Comparison of ENCODE assay signal across 13 mouse cellular contexts in genomic region chr13:40899994-40900970, GRCm38 (mm10). TPM values are rescaled to one million over a fixed set of nuclear protein-coding genes. Genes with fewer than 3 reads are reported as not detected.
DNase-seq lines count a peak whose midpoint lies in the region; ATAC-seq and TF ChIP-seq lines count a peak whose summit lies in the region.
"Had no signal": no experiment of that assay in that cellular context is flagged by ENCODE, and none has a peak within 500 bp of the region (broad histone marks: within the 10 kb centered on the region; RNA-seq: fewer than 3 reads in every experiment).

No protein-coding gene starts in this region.

- WGBS in heart, embryonic 15.5 days = 67% methylated on average over 15 of the region's 15 CpGs
- 69% methylated on average over 15 of the region's 15 CpGs for WGBS in stomach, embryonic 15.5 days
- 70% methylated on average over 15 of the region's 15 CpGs for WGBS in stomach, postnatal 0 days
- 64% methylated on average over 15 of the region's 15 CpGs for WGBS in heart, embryonic 12.5 days

- H3K9me3 ChIP-seq in heart, embryonic 15.5 days (replicated peaks) = no peaks in the 10 kb centered on the region
- no peaks in the 10 kb centered on the region for H3K9me3 ChIP-seq in stomach, embryonic 15.5 days
- H3K9me3 ChIP-seq in stomach, postnatal 0 days (ENCODE audit: control insufficient read depth, low read length) = no peaks in the 10 kb centered on the region
- no peaks in the 10 kb centered on the region for H3K9me3 ChIP-seq in heart, embryonic 12.5 days (replicated peaks)
- H3K9me3 ChIP-seq: forebrain, embryonic 12.5 days; limb, embryonic 12.5 days; lung, embryonic 15.5 days had no signal

- H3K27ac ChIP-seq in heart, embryonic 15.5 days = no peak overlapping the region
- peak overlapping the region; percentile 10; the same call in 1 of the 2 replicates for H3K27ac ChIP-seq in stomach, embryonic 15.5 days
- no peak overlapping the region; the same call in 1 of the 2 replicates for H3K27ac ChIP-seq in stomach, postnatal 0 days (replicated peaks)
- no peak overlapping the region for H3K27ac ChIP-seq in heart, embryonic 12.5 days (ENCODE audit: poor library complexity, severe bottlenecking)
- H3K27ac ChIP-seq: forebrain, embryonic 12.5 days; limb, embryonic 12.5 days; lung, embryonic 15.5 days had no signal

- H3K36me3 ChIP-seq in heart, embryonic 15.5 days = no peaks in the 10 kb centered on the region
- H3K36me3 ChIP-seq in stomach, embryonic 15.5 days = no peaks in the 10 kb centered on the region
- H3K36me3 ChIP-seq in stomach, postnatal 0 days (ENCODE audit: control insufficient read depth, insufficient read depth, low read length) = no peaks in the 10 kb centered on the region
- H3K36me3 ChIP-seq in heart, embryonic 12.5 days = no peaks in the 10 kb centered on the region
- H3K36me3 ChIP-seq: forebrain, embryonic 12.5 days; limb, embryonic 12.5 days; lung, embryonic 15.5 days had no signal

- H3K4me3 ChIP-seq in heart, embryonic 15.5 days = no peak overlapping the region
- H3K4me3 ChIP-seq in stomach, embryonic 15.5 days (replicated peaks) = no peak overlapping the region
- no peak overlapping the region for H3K4me3 ChIP-seq in stomach, postnatal 0 days (ENCODE audit: low read depth, low read length)
- no peak overlapping the region for H3K4me3 ChIP-seq in heart, embryonic 12.5 days
- H3K4me3 ChIP-seq: forebrain, embryonic 12.5 days; limb, embryonic 12.5 days; lung, embryonic 15.5 days had no signal

- no peak for TF ChIP-seq CTCF in stomach, postnatal 0 days (IDR thresholded peaks at IDR 0.05; ENCODE audit: low read depth)

- no peak overlapping the region for H3K4me2 ChIP-seq in heart, embryonic 15.5 days
- no peak overlapping the region for H3K4me2 ChIP-seq in stomach, embryonic 15.5 days
- H3K4me2 ChIP-seq in stomach, postnatal 0 days (replicated peaks; ENCODE audit: low read depth) = no peak overlapping the region
- H3K4me2 ChIP-seq in heart, embryonic 12.5 days = no peak overlapping the region
- H3K4me2 ChIP-seq: forebrain, embryonic 12.5 days; limb, embryonic 12.5 days; lung, embryonic 15.5 days had no signal

- H3K9ac ChIP-seq in heart, embryonic 15.5 days = no peak overlapping the region
- H3K9ac ChIP-seq in stomach, embryonic 15.5 days = no peak overlapping the region
- no peak overlapping the region for H3K9ac ChIP-seq in stomach, postnatal 0 days (ENCODE audit: low read length)
- no peak overlapping the region for H3K9ac ChIP-seq in heart, embryonic 12.5 days
- H3K9ac ChIP-seq: forebrain, embryonic 12.5 days; limb, embryonic 12.5 days; lung, embryonic 15.5 days had no signal

- ATAC-seq in heart, embryonic 15.5 days (replicated peaks; ENCODE audit: insufficient number of reproducible peaks, insufficient read depth, low FRiP score, low read depth) = 0 out of 2 replicates have a peak, but pooled peaks have one; percentile 50
- no peak; the same call in 1 of the 2 replicates for ATAC-seq in stomach, embryonic 15.5 days (ENCODE audit: insufficient read depth, low FRiP score, low read depth)
- ATAC-seq in stomach, postnatal 0 days (ENCODE audit: low FRiP score, low TSS enrichment) = no peak
- peak; percentile 86 for ATAC-seq in granulocyte monocyte progenitor cell, adult 5-6 weeks (replicated peaks; ENCODE audit: poor library complexity, severe bottlenecking)
- no peak for ATAC-seq in heart, embryonic 12.5 days (ENCODE audit: insufficient number of reproducible peaks, low FRiP score)

- no peaks in the 10 kb centered on the region for H3K27me3 ChIP-seq in heart, embryonic 15.5 days
- no peaks in the 10 kb centered on the region for H3K27me3 ChIP-seq in stomach, embryonic 15.5 days (replicated peaks)
- no peaks in the 10 kb centered on the region for H3K27me3 ChIP-seq in stomach, postnatal 0 days (ENCODE audit: control insufficient read depth, insufficient read depth, low read length)
- no peaks in the 10 kb centered on the region for H3K27me3 ChIP-seq in heart, embryonic 12.5 days (replicated peaks)
- H3K27me3 ChIP-seq: limb, embryonic 12.5 days; lung, embryonic 15.5 days had no signal

- TF ChIP-seq EP300 in stomach, postnatal 0 days (optimal IDR thresholded peaks at IDR 0.05) = no peak

- no peak for DNase-seq in heart, adult 11 months
- DNase-seq in stomach, postnatal 0 days (ENCODE audit: low spot score) = no peak
- no peak for DNase-seq in testis, postnatal 10 days (ENCODE audit: low spot score)
- no peak for DNase-seq in cerebellum, postnatal 25 days
- DNase-seq: kidney, adult 11 months; thymus, adult 18-20 months had no signal

- H3K4me1 ChIP-seq in heart, embryonic 15.5 days (replicated peaks) = 0 out of 2 replicates have a peak, but pooled peaks cover 3% of the 10 kb centered on the region
- peaks cover 6% of the 10 kb centered on the region; the same call in 1 of the 2 replicates for H3K4me1 ChIP-seq in stomach, embryonic 15.5 days
- 0 out of 2 replicates have a peak, but pooled peaks cover 2% of the 10 kb centered on the region for H3K4me1 ChIP-seq in stomach, postnatal 0 days (replicated peaks; ENCODE audit: control insufficient read depth, insufficient read depth)
- H3K4me1 ChIP-seq in heart, embryonic 12.5 days (replicated peaks) = peaks cover 6% of the 10 kb centered on the region; the same call in 1 of the 2 replicates
- H3K4me1 ChIP-seq: forebrain, embryonic 12.5 days had no signal

RNA-seq across cellular contexts. Expression of gene Gcnt2, which starts 40.7 kb away (rescaled TPM):
- polyA plus RNA-seq in heart, embryonic 15.5 days (2015; fragmentation: Nextera tagmentation; extraction: Ambion mirVana) = 3.4 and 4.5 TPM in 2 replicates
- polyA plus RNA-seq in stomach, embryonic 15.5 days (2015; fragmentation: Nextera tagmentation; extraction: Ambion mirVana) = 7.9 and 9.0 TPM in 2 replicates
- polyA plus RNA-seq in stomach, postnatal 0 days (2015; fragmentation: Nextera tagmentation; extraction: Ambion mirVana) = 5.7 and 6.4 TPM in 2 replicates
- 14.8 and 36.7 TPM in 2 replicates for total RNA-seq in granulocyte monocyte progenitor cell, adult 5-6 weeks (2014; fragmentation: Nextera tagmentation)
- 8.4 and 8.9 TPM in 2 replicates for total RNA-seq in granulocyte monocyte progenitor cell, adult 5-6 weeks (2017)
- 3.7 and 3.9 TPM in 2 replicates for polyA plus RNA-seq in heart, embryonic 12.5 days (2016; fragmentation: Nextera tagmentation; extraction: Ambion mirVana)

Comparison
In these comparisons a context has a peak if more than half of its experiments do, and no peak if none do; other contexts are left out.
1. ATAC-seq: peak in heart, embryonic 15.5 days (single experiment) and granulocyte monocyte progenitor cell, adult 5-6 weeks (single experiment); none in stomach, embryonic 15.5 days (single experiment), stomach, postnatal 0 days (single experiment) and heart, embryonic 12.5 days (single experiment).